ENCODE assay signal across 8 mouse cellular contexts in the genomic region with DNA sequence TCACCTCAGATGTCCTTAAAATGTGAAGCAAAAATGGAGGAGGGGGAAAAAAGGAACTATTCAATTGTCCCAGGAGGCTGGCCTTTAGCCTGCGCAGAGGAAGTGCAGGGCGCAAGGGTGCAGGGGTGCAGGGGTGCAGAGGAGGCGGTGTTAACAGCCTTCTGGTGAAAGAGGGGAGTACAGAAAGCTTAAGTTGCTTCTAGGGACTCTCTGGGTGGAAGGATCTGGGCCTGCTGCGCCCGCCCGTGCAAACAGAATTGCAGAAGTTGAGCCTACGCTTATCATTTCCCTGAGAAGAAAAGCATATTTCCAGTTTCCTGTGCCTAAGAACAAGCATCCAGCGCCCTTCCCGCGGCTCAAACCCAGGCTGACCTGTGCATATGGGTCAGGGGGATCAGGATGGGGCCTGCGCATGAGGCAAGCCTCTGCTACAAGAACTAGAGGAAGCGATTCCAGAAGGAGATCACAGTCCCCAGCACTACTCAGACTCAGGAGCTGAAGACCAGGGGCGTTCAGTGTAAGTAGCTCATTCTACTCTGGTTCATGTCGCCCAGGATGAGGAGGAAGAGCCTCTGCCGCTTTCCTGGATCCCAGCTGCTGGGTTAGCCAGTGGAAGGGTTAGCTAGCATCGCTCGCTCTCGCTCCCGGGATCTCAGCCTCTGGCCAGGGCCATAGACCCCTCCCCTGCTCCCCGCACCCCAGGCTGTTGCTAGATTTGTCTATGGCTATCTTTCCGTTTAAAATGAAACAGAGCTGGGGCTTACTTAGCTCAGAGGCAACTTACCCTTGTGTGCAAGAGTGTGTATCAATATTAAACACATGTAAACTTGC. TPM values are rescaled to one million over a fixed set of nuclear protein-coding genes. Genes with fewer than 3 reads are reported as not detected.
DNase-seq lines count a peak whose midpoint lies in the region; ATAC-seq lines count a peak whose summit lies in the region.

No protein-coding gene starts in this region.

- WGBS in forebrain, embryonic 13.5 days: 44% methylated on average over 21 of the region's 21 CpGs

- no peak overlapping the region for H3K27ac ChIP-seq in forebrain, embryonic 13.5 days

- no peaks in the 10 kb centered on the region for H3K9me3 ChIP-seq in forebrain, embryonic 13.5 days (replicated peaks)

- H3K9ac ChIP-seq in forebrain, embryonic 13.5 days: no peak overlapping the region

- no peaks in the 10 kb centered on the region for H3K36me3 ChIP-seq in forebrain, embryonic 13.5 days (ENCODE audit: poor library complexity, severe bottlenecking)

- no peaks in the 10 kb centered on the region for H3K27me3 ChIP-seq in forebrain, embryonic 13.5 days

- H3K4me2 ChIP-seq in forebrain, embryonic 13.5 days: no peak overlapping the region

- intact Hi-C loops in heart, postnatal 25 days (cut with DNase I): no loop called here

- no peak overlapping the region for H3K4me3 ChIP-seq in forebrain, embryonic 13.5 days

- peak; percentile 97 for DNase-seq in heart, adult 11 months
- no peak for DNase-seq in heart, adult 8-10 months (ENCODE audit: low spot score)
- DNase-seq in heart, postnatal 25 days (ENCODE audit: low spot score): peak; percentile 15
- peak; percentile 47 to 60 for DNase-seq in lung, postnatal 4 days
- peak; percentile 73 to 84 for DNase-seq in thymus, postnatal 36 days
- no peak for DNase-seq in urinary bladder, postnatal 14 days (ENCODE audit: low spot score)

- H3K4me1 ChIP-seq in forebrain, embryonic 13.5 days: peaks cover 3% of the 10 kb centered on the region; the same call in 1 of the 2 replicates

- ATAC-seq in activated CD4-positive, CD25-positive, alpha-beta regulatory T cell, adult 4 months: peak; percentile 57
- no peak for ATAC-seq in forebrain, embryonic 13.5 days

RNA-seq across cellular contexts. Expression of a gene that starts 6.4 kb away (rescaled TPM):
- 1 to 10 TPM; 1.1 to 3.3 (median 1.2) TPM for total RNA-seq in heart, adult 8-10 months (2022)
- 100 to 1,000 TPM; 110 to 124 TPM for polyA plus RNA-seq in activated CD4-positive, CD25-positive, alpha-beta regulatory T cell, adult 4 months (2017; shearing (Covaris generic))
- total RNA-seq in heart, postnatal 25 days (2021): 1 to 10 TPM; 2.0 to 2.7 TPM
- polyA plus RNA-seq in forebrain, embryonic 13.5 days (2015; fragmentation: Nextera tagmentation; extraction: Ambion mirVana): 0.39 and 0.92 TPM in 2 replicates

RNA-seq across cellular contexts. Expression of a gene that starts 45.8 kb away (rescaled TPM):
- total RNA-seq in heart, adult 8-10 months (2022): 1 to 10 TPM in 2 of 4 experiments, under 1 TPM in 2; 0.34 to 1.6 (median 1.0) TPM
- 10 to 100 TPM; 13.0 to 15.1 TPM for polyA plus RNA-seq in activated CD4-positive, CD25-positive, alpha-beta regulatory T cell, adult 4 months (2017; shearing (Covaris generic))
- 1 to 10 TPM; 1.5 to 1.6 TPM for total RNA-seq in heart, postnatal 25 days (2021)
- polyA plus RNA-seq in forebrain, embryonic 13.5 days (2015; fragmentation: Nextera tagmentation; extraction: Ambion mirVana): 101 and 102 TPM in 2 replicates

Comparison
In these comparisons a context has a peak if more than half of its experiments do, and no peak if none do; other contexts are left out.
1. DNase-seq: peak in heart, adult 11 months (single experiment), heart, postnatal 25 days (single experiment), lung, postnatal 4 days (2 of 2) and thymus, postnatal 36 days (2 of 2); none in heart, adult 8-10 months (single experiment) and urinary bladder, postnatal 14 days (single experiment).